Mouse (Mus musculus) MN1 (cell line): Measurements from ENCODE around the gene Usp29.
"Not testable (repeated sequence)": the region's sequence is repeated elsewhere in the genome, so short reads cannot be mapped to it uniquely, and the experiment has no call there.

ENCODE experiments used
- DNase-seq: peaks from one replicate; pipeline ENCODE4 v3.0.0-alpha.2; 2016; ENCODE audit warnings: low spot score

Gene Usp29

GRCm38 (mm10) chr7:6765240-6765639 is 34.9 kb downstream of the Usp29 start:
- DNase-seq: no peak

DNA sequence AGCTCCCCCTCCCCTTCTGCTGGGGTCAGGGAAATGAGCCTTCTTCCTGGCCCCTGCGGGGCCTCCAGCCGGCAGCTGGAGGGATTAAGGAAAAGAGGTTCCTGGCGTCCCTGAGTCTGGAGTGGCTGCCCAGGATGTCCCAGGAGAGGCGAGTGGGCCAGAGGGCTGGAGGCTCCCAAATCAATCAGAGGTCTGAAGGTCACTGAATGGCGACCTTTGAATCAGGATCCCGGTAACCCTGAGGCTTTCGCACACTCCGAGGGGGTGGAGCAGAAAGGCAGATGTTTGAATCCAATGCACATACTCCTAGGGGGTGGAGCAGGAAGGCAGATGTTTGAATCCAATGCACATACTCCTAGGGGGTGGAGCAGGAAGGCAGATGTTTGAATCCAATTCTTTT is 39.9 kb downstream of the Usp29 start:
- DNase-seq: no peak

DNA sequence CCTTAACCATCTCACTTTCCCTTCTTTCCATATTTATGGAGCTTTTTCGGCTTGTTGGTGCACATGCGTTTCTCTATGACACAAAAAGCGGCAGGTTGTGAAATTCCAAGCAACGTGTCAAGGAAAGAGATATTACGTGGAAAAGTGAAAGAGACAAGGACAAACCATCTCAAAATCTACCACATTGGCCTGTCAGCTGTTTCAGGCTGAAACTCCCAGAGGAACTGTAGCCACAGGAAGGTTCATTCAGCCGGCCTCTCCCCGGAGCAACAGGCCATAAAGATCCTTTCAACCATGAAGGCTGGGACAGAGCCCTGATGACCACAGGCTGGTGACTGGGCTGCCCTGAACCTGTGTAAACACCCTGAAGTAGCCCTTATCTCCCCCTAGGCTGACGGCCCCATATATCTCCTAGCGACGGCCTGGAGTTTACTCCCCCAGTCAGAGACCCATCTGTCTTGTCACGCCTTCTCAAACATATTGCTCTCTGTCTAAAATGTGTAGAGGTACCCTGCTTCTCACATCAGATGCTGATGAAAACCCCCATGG is 43.6 kb downstream of the Usp29 start:
- DNase-seq: not testable (repeated sequence)

DNA sequence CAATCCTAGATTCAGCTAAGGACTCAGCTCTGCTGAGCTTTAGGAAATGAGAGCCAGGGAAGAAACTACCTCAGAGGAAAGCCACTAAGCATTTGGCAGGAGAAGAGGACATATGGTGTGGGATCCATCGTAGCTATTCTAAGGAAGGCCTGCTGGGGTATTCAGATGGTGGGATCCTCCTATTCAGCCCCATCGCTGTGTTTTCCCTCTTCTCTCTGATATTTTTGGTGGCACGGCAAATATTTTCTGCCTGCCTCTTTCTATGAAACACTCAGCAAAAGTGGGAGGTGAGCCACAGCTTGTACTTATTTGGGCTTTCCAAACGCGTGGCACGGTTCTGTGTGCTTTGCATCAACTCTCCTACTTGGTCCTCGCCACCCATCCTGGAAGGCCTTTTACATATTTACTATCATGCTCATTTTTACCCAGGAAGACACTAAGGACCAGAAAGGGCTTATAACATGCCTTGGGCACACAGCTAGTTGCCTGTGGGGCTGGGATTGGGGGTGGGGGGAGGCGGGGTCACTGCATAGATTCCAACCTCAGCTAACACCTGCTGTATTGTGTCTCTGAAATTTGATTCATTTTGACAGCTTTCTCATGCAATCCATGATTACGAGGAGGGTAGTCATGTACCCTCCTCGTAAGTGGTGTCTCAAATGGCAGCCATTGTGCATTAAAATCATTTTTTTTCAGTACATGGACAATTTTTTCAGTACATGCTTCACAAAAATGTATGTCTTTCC is 46.1 kb downstream of the Usp29 start:
- no peak for DNase-seq

DNA sequence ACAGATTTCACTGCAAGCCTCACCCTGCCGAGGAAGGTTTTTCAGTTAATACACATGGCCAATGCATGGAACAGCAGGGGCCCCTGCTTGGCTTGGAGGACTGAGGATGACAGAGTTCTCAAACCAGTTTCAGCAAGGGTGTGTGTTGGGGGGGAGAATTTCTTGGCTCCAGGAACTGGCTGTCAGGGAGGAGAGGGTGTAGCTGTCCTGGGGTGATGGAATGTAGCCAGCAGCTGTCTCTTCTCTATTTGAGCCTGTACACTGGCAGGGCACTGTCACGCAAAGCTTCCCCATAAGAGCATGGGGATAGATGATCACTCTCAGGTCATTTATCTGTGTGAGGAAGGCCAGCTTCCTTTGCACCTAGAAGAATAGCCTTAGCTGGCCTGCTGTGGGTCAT is 46.7 kb downstream of the Usp29 start:
- no peak for DNase-seq

DNA sequence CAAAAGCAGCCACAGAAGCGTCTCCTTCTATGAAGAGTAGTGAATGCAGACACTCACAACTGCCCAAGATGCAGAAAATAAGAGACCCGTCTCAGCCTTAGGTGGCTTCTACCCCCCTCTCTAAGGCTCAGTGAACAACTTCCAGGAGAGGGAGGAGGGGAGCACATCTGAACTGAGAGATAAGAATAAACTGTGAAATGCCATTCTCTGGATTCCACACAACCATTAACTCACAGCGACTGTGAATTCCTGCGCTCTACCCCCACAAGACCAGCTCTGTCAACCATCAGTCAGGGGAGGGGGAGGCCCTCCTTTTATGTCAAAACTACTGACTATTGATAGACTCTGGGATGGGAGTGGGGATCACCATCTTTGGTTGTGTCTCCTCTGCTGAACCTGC is 47.3 kb downstream of the Usp29 start:
- DNase-seq: no peak

DNA sequence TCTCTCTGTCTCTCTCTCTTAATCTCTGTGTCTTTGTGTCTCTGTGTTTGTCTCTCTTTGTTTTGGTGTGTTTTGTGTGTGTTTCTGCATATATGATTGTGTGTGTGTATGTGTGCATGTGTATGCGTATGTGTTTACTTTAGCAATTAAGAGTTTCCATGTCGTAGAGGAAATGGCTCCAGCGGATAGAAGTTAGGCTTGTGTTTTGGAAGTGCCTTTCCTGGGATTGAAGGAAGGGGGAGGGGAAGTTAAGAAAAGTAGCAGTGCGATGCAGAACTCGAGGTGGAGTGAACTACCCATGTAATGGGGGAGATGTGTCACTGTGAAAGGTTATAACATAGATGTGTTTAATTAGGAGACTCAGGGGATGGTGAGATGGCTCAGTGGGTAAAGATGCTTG is 48.8 kb downstream of the Usp29 start:
- DNase-seq: no peak

- no peak for DNase-seq
These were observed 51.2 kb downstream of the Usp29 start for GRCm38 (mm10) chr7:6781541-6781940.

- DNase-seq: no peak
These were observed 54.1 kb downstream of the Usp29 start for GRCm38 (mm10) chr7:6784340-6785073.

- no peak for DNase-seq
These were observed 56.6 kb downstream of the Usp29 start for GRCm38 (mm10) chr7:6787000-6787399.

DNA sequence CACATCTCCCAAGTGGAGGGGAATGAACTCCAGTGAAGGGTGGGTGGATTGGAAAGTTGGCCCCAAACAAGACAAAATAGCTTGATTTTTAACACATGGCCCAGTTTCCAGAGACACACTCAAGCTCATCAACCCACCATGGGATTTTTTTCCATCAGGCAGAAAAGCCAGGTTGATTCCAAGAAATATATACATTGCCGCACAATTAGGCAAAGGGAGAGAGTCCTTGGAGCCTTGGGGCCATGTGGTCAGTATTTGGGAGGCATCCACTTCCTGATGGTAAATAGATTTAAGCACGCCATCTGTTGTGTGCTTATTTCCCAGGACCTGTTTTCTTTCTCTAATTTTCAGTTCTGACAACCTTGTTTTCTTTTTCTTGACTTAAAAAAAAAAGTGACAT is 57.7 kb downstream of the Usp29 start:
- peak; percentile 65 for DNase-seq

- no peak for DNase-seq
These were observed 61.1 kb downstream of the Usp29 start for GRCm38 (mm10) chr7:6791286-6792065.

- DNase-seq: no peak
These were observed 62.9 kb downstream of the Usp29 start for GRCm38 (mm10) chr7:6793240-6793639.

GRCm38 (mm10) chr7:6793811-6794210 is 63.4 kb downstream of the Usp29 start:
- DNase-seq: no peak

- no peak for DNase-seq
These were observed 67.0 kb downstream of the Usp29 start for GRCm38 (mm10) chr7:6797408-6797807.

GRCm38 (mm10) chr7:6799105-6799805 is 68.9 kb downstream of the Usp29 start:
- DNase-seq: no peak

DNA sequence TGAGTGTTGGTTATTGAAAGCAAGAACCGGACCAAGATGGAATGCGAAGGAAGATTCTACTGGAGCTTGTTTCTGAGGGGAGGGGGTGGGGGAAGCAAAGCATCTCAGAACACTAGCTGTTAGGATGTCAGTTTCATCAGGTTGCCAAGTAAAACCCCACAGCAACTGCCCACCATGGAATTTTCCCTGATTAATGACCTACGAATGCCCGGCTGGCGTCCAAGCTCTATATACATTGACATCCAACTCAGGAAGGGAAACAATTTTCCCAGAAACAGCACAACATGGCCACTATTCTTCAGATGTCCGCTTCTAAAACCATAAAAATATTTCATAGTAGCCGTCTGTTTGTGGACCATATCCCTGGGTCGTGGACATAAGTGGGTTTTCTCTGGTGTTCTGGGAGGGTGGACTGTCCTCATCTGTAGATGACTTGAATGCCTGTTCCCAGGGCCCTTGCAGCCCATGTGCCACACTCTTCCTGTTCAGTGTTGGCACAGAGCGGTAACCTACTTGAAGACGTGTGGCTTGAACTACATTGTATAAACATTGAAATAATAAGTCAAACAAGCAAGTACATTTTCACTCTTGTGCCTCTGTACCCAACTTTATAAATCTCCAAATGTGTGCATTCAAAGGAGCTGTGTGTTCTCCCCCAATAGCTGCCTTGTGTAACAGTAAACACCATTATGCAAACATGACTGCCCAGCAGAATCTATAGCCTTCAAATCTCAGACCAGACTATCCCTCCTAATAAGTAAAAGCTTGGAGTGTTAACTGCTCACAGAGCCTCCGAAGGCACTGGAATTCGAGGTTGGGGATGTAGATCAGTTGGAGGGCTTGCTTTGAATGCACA is 70.4 kb downstream of the Usp29 start:
- no peak for DNase-seq

GRCm38 (mm10) chr7:6801642-6802041 is 71.3 kb downstream of the Usp29 start:
- no peak for DNase-seq

GRCm38 (mm10) chr7:6810556-6810955 is 80.2 kb downstream of the Usp29 start:
- peak; percentile 22 for DNase-seq

DNA sequence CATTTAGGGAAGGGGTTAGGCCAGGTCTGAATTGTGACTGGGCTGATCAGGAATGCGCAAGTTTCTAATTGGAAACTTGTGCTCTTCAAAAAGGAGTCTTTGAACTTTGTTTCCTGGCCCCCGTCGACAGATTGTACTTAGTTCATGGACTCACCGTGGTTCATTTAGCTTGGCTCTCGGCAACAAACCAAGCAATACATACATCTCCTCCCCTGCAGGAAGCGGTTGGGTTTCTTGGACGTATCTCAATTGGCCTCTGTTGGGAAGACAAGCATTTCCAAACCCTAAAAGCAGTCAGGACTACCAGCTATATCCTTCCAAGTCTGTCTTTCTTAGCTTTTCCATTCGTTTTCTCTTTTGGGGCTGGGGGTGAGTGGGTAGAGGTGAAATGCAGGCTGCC is 84.6 kb downstream of the Usp29 start:
- DNase-seq: no peak
